Mouse (Mus musculus) limb, embryonic 13.5 days (tissue): Measurements from ENCODE around the gene Rgma. TPM values are rescaled to one million over a fixed set of nuclear protein-coding genes. Genes with fewer than 3 reads are reported as not detected.

Experiments
- ATAC-seq: fragments of 200-750 bp; cut with Nextera tagmentation; 2 replicates; pipeline ENCODE4 v1.8.0; 2017; ENCODE audit warnings: low read depth, moderate number of reproducible peaks, moderate TSS enrichment; ENCODE audit not compliant: low FRiP score
- H3K27ac ChIP-seq: fragments of 300-500 bp; sonication (generic); 2 replicates; pipeline ENCODE4 v1.5.1; 2015; ENCODE audit warnings: inconsistent platforms, mild to moderate bottlenecking, moderate library complexity
- H3K27me3 ChIP-seq: fragments of 300-500 bp; sonication (generic); 2 replicates; pipeline ENCODE4 v1.6.1; 2015; ENCODE audit warnings: mild to moderate bottlenecking, inconsistent platforms
- H3K36me3 ChIP-seq: fragments of 300-500 bp; sonication (generic); 2 replicates; pipeline ENCODE4 v1.6.1; 2015; ENCODE audit warnings: inconsistent platforms, mild to moderate bottlenecking, moderate library complexity
- H3K4me1 ChIP-seq: fragments of 300-500 bp; sonication (generic); 2 replicates; pipeline ENCODE4 v1.6.1; 2015; ENCODE audit warnings: inconsistent platforms
- H3K4me2 ChIP-seq: fragments of 300-500 bp; sonication (generic); replicated peaks from 2 replicates; pipeline ENCODE4 v1.6.1; 2015; ENCODE audit warnings: inconsistent platforms, mild to moderate bottlenecking, moderate library complexity
- H3K4me3 ChIP-seq: fragments of 300-500 bp; sonication (generic); 2 replicates; pipeline ENCODE4 v1.5.1; 2015; ENCODE audit warnings: moderate library complexity, mild to moderate bottlenecking, inconsistent platforms
- H3K9ac ChIP-seq: fragments of 300-500 bp; sonication (generic); 2 replicates; pipeline ENCODE4 v1.6.1; 2015; ENCODE audit warnings: mild to moderate bottlenecking, inconsistent platforms
- H3K9me3 ChIP-seq: fragments of 300-500 bp; sonication (generic); 2 replicates; pipeline ENCODE4 v1.6.1; 2016; ENCODE audit warnings: inconsistent platforms
- WGBS: fragments of 180-500 bp; shearing (Covaris S2); methylation state at CpG from one replicate; pipeline ENCODE4 v1.1.7; 2015; 5-methylcytosine and 5-hydroxymethylcytosine counted together
- polyA plus RNA-seq: library from polyadenylated mRNA; unstranded; fragments of >200 nt; fragmentation: Nextera tagmentation; extraction: Ambion mirVana; gene quantifications from 2 replicates; pipeline ENCODE4 v1.2.1, GENCODE M21; 2015

Rgma gene
- polyA plus RNA-seq, 1 experiment from 2014 or later, result 25.3 TPM

DNA sequence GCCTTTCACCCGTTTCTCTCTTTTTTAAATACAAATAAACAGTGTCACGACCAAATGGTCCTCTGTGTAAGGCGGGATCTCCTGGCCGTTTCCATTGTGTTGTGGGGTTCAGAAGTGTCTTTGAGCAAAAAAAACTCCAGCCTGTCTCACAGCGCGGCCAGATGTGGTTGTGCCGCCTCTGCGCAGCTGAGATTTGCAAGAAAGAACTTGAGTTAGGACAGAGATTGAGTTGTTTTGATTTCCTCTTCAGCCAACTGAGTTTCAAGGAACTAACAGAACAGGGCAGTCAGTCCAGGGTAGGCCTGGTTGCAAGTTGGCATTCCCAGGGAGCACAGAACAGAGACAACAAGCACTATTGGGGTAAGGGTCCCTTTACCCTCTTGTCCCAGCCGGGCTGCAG, 17.1 kb downstream of the Rgma start:
- peaks cover 65% of the 10 kb centered on the region for H3K4me1 ChIP-seq
- H3K9ac ChIP-seq, result peak overlapping the region; percentile 96
- peaks cover 7% of the 10 kb centered on the region for H3K36me3 ChIP-seq
- ATAC-seq, result no peak
- H3K9me3 ChIP-seq, result no peaks in the 10 kb centered on the region
- H3K4me3 ChIP-seq, result peak overlapping the region; percentile 90
- under 1% methylated on average over 9 of the region's 9 CpGs for WGBS
- H3K27ac ChIP-seq, result peak overlapping the region; percentile 99
- no peaks in the 10 kb centered on the region for H3K27me3 ChIP-seq
- H3K4me2 ChIP-seq, result peak overlapping the region; percentile 92

DNA sequence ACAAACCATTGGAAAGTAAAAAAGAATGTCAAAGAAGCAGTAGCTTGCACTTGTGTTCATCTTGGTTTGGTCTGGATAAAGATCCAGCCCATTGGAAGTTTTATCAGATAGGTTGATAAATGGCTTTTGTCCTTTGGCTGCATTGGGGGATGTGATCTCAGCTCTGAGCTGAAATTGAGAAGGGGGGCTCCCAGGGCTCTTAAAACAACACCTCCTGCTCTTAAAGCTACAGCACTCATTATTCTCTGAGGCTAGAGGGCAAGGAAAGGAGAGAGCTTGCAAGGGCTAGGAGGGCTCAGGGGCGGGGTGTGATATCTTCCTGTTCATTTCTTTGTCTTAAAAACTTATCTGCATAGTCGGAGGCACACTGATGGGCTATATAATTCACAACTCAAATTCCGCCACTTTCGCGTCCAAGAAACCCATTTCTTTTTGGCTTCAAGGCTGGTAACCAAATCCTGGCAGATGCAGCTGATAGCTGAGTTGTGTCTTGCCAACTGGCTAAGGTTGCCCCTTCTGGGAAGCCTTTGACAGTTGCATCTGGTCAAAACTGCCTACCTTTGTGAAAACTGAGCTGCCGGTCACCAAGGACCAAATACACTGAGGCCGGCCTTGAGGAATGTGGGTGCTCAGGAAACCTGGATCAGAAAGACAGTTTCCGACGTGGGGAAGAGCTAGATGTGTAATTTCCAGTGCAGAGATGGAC, 18.2 kb downstream of the Rgma start:
- Histone ChIP-seq H3K4me3 (peak overlapping the region; percentile 90), H3K9me3 (no peaks in the 10 kb centered on the region), H3K27me3 (no peaks in the 10 kb centered on the region), H3K4me1 (peaks cover 76% of the 10 kb centered on the region), H3K9ac (peak overlapping the region; percentile 96), H3K4me2 (peak overlapping the region; percentile 92), H3K36me3 (peaks cover 18% of the 10 kb centered on the region), H3K27ac (peak overlapping the region; percentile 99; the same call in 1 of the 2 replicates)
- 31% methylated on average over 9 of the region's 9 CpGs for WGBS
- ATAC-seq, result no peak

DNA sequence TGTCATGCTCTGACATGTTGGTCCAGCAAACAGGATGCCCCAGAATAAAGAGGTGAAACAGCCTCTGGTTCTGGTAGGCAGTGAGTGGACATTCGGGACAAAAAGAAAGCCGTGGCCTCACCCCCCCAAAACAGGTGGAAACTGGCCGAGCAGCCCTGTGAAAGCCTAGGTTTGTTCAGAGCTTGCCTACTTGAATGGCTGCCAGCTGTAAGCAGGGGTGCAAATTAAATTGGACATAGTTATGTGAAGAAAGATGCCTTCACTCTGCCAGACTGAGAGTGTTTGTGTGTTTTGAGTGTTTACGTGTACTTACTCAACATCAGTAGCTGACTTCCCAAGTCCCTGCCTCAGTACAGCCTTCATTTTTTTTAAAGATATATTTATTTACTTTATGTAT, 18.7 kb downstream of the Rgma start:
- peaks cover 19% of the 10 kb centered on the region for H3K36me3 ChIP-seq
- H3K4me2 ChIP-seq, result peak overlapping the region; percentile 92
- H3K9ac ChIP-seq, result peak overlapping the region; percentile 96
- no peaks in the 10 kb centered on the region for H3K27me3 ChIP-seq
- H3K27ac ChIP-seq, result peak overlapping the region; percentile 99; the same call in 1 of the 2 replicates
- ATAC-seq, result no peak
- H3K4me3 ChIP-seq, result peak overlapping the region; percentile 90
- H3K4me1 ChIP-seq, result peaks cover 81% of the 10 kb centered on the region
- 34% methylated on average over 4 of the region's 4 CpGs for WGBS
- H3K9me3 ChIP-seq, result no peaks in the 10 kb centered on the region

DNA sequence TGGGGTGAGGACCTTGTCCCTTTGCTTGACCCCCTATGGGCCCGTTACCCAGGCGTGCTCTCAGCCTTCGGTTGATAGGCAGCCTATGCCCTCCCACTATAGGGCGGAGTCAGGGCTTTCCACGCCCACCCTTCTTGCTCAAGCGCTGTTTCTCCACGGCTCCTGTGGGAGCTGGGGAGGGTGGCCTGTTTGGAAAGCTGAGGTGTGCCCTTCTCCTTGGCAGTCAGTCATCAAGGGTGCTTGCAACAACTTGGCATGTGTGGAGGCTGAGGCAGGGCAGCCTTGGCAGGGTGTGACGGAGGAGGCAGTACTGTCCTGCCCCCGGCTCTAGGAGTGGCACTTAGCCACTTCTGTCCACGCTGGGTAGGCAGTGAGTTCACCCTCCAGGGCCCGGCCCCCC, 23.0 kb downstream of the Rgma start:
- H3K27ac ChIP-seq, result no peak overlapping the region
- WGBS, result 8% methylated on average over 11 of the region's 11 CpGs
- no peaks in the 10 kb centered on the region for H3K9me3 ChIP-seq
- H3K4me1 ChIP-seq, result peaks cover 90% of the 10 kb centered on the region
- H3K27me3 ChIP-seq, result no peaks in the 10 kb centered on the region
- 0 out of 2 replicates have a peak, but pooled peaks have one; percentile 9 for ATAC-seq
- peak overlapping the region; percentile 50; the same call in 1 of the 2 replicates for H3K9ac ChIP-seq
- peak overlapping the region; percentile 65 for H3K4me2 ChIP-seq
- H3K4me3 ChIP-seq, result peak overlapping the region; percentile 32
- H3K36me3 ChIP-seq, result peaks cover 19% of the 10 kb centered on the region

DNA sequence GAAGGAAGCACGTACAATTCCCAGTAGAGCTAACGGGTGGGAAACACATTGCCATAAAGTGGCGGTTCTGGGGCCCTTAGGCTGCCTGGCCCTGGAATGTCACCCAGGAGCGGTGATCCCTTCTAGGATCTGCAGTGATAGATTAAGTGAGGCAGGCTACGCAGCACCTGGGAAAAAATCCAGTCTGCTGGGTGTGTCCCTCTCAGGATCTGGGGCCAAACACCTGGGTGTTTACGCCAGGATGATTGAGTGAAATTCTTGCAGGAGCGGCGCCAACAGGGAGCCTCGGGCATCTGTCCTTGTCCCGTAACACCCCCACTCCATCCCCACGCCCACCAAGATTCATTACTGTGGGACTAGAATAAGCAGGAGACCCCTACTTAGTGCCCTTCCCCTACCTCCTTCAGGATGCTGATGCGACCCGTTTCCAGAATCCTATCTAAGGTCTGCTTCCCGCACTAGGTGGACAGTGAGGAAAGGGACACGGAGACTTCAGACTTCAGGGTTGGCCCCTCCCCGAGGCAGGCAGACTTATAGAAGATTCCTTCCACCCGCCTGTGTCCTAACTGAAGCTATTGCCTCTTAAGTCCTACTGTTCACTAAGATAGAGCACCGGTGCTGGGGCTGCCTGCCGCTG, 23.6 kb downstream of the Rgma start:
- 9% methylated on average over 19 of the region's 19 CpGs for WGBS
- H3K9ac ChIP-seq, result peak overlapping the region; percentile 50
- H3K36me3 ChIP-seq, result peaks cover 23% of the 10 kb centered on the region
- peak overlapping the region; percentile 32 for H3K4me3 ChIP-seq
- no peaks in the 10 kb centered on the region for H3K27me3 ChIP-seq
- H3K27ac ChIP-seq, result peak overlapping the region; percentile 23; the same call in 1 of the 2 replicates
- H3K4me1 ChIP-seq, result peaks cover 90% of the 10 kb centered on the region
- ATAC-seq, result no peak
- H3K4me2 ChIP-seq, result peak overlapping the region; percentile 65
- no peaks in the 10 kb centered on the region for H3K9me3 ChIP-seq

DNA sequence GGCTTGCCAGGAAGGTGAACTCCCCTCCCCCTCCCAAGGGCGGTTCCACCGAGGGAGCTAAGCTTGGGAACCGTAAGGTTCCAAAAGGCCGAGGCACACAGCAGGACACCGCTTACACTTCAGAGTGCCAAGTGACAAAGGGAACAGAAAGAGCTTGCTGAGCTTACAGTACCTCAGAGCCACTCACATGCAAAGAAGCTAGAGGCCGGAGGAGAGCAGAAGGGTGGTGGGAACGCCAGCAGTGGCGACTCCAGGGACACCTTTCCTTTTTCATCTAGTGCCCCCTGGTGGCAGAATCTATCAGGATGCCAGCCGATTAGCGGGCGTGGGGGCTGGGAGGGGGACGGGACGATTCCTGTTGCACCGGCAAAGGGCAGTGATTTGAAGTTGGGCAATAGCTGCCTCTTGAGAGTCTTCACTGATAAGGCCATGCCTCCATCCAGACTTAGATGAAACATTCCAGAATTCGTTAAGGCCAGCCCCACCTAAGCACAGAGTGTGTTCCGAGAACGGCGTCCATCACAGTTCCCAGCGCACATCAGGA, 24.3 kb downstream of the Rgma start:
- peak overlapping the region; percentile 32 for H3K4me3 ChIP-seq
- H3K9me3 ChIP-seq, result no peaks in the 10 kb centered on the region
- ATAC-seq, result peak; percentile 55
- peaks cover 84% of the 10 kb centered on the region for H3K4me1 ChIP-seq
- peak overlapping the region; percentile 23; the same call in 1 of the 2 replicates for H3K27ac ChIP-seq
- H3K27me3 ChIP-seq, result no peaks in the 10 kb centered on the region
- H3K36me3 ChIP-seq, result peaks cover 29% of the 10 kb centered on the region
- peak overlapping the region; percentile 50 for H3K9ac ChIP-seq
- H3K4me2 ChIP-seq, result peak overlapping the region; percentile 65
- 1% methylated on average over 19 of the region's 19 CpGs for WGBS

DNA sequence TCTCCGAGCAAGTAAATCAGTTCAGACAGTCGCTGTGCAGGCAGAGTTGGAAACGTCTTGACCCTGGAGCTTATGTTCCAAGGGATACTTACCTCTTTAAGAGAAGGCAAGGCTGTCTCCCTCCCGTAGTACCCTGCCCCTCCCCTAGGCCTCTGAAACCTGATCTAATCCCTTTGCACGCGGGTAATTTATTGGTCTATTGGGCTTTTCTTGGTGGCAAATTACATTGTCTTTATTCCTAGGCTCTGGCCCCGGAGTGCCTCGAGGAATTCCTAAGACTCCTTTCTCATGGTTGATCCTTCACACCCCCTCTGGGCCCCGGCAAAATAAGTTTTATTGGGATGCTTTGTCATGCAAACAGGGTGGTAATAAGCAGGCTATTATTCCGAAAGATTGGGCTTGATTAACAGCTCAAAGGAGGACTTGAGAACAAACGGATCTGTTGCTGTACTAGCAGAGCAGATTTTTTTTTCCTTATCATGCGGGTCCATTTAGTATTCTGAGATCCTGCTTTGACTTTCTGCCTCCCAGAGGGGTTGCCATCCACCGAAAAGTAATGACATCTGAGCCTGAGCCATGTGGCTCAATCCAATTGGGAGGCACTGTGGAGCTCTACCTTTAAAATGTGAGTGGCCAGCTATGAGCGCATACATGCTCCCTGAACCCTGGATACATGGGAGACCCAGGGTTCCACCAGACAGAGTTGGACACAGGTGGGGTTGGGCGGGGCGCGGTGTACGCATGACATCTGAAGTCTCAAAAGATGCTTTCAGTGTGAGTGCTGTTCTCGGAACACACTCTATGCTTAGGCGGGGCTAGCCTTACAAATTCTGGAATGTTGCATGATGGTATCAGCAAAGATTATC, 25.0 kb downstream of the Rgma start:
- H3K27me3 ChIP-seq, result no peaks in the 10 kb centered on the region
- peak; percentile 57 for ATAC-seq
- peak overlapping the region; percentile 32 for H3K4me3 ChIP-seq
- peaks cover 29% of the 10 kb centered on the region for H3K36me3 ChIP-seq
- H3K4me1 ChIP-seq, result peaks cover 77% of the 10 kb centered on the region
- H3K27ac ChIP-seq, result no peak overlapping the region
- peak overlapping the region; percentile 65 for H3K4me2 ChIP-seq
- no peaks in the 10 kb centered on the region for H3K9me3 ChIP-seq
- WGBS, result 15% methylated on average over 20 of the region's 20 CpGs
- no peak overlapping the region; the same call in 1 of the 2 replicates for H3K9ac ChIP-seq

DNA sequence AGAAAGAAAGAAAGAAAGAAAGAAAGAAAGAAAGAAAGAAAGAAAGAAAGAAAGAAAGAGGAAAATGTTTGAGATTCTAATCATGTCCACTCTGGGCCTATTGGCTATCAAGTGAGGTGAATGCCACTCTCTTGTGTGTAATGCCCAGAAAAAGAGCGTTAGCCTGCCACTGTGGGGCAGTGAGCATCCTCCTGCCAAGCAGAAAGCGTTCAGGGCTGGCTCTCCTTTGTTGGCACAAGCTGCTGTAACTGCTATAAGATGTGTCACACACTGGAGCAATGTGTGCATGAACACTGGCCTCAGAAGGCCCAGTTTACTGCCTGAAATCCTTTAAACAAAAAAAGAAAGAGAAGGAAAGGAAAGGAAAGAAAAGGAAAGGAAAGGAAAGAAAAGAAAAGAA, 26.8 kb downstream of the Rgma start:
- 59% methylated on average over 2 of the region's 2 CpGs for WGBS
- Histone ChIP-seq H3K4me2 (no peak overlapping the region), H3K36me3 (peaks cover 48% of the 10 kb centered on the region), H3K4me3 (no peak overlapping the region), H3K27me3 (no peaks in the 10 kb centered on the region), H3K4me1 (peaks cover 60% of the 10 kb centered on the region), H3K9me3 (peaks cover 10% of the 10 kb centered on the region), H3K9ac (no peak overlapping the region), H3K27ac (no peak overlapping the region)
- ATAC-seq, result no peak

DNA sequence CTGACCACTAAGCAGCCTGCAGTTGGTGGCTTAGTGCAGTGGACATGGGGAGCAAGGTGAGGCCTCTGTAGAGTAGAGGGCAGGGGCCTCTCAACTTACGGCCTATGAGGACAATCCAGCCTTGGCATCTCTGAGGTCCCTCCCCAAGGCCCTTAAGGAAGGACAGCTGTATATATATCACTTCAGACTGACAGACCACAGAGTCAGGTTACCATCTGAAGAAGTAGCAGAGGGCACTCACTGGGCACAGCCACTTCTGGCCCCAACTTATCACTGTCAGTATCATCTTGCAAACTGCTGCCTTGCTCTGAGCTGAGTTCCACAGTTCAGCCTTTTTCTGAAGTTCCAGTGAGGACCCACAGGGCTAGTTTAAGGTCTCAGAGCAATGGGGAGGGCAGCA, 27.4 kb downstream of the Rgma start:
- H3K9ac ChIP-seq, result peak overlapping the region; percentile 20; the same call in 1 of the 2 replicates
- H3K4me3 ChIP-seq, result no peak overlapping the region
- H3K27ac ChIP-seq, result no peak overlapping the region
- WGBS, result 63% methylated on average over 1 of the region's 1 CpGs
- no peak for ATAC-seq
- H3K36me3 ChIP-seq, result peaks cover 49% of the 10 kb centered on the region
- peaks cover 10% of the 10 kb centered on the region for H3K9me3 ChIP-seq
- H3K4me1 ChIP-seq, result peaks cover 54% of the 10 kb centered on the region
- H3K27me3 ChIP-seq, result no peaks in the 10 kb centered on the region
- no peak overlapping the region for H3K4me2 ChIP-seq

DNA sequence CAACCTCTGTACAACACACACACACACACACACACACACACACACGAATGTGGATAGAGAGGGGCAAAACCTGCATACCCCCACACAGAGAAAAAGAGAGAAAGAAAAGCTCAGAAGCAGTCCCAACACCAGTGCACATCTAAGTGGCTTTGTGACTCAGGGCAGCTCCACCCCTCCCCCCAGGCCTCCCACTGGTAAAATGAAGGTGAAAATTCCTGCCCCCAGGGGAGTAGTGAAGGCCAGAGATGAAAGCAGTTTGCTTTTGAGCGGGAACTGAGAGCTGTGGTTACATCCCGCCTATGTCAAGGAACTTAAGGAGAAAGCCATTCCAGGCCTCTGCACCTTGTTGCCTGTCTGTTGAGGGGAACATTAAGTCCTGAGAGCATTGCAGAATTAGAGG, 28.2 kb downstream of the Rgma start:
- Histone ChIP-seq H3K36me3 (peaks cover 45% of the 10 kb centered on the region), H3K4me3 (no peak overlapping the region), H3K27ac (no peak overlapping the region), H3K9ac (no peak overlapping the region), H3K9me3 (peaks cover 10% of the 10 kb centered on the region), H3K27me3 (no peaks in the 10 kb centered on the region), H3K4me1 (peaks cover 46% of the 10 kb centered on the region), H3K4me2 (no peak overlapping the region)
- WGBS, result 15% methylated on average over 3 of the region's 3 CpGs
- ATAC-seq, result no peak

DNA sequence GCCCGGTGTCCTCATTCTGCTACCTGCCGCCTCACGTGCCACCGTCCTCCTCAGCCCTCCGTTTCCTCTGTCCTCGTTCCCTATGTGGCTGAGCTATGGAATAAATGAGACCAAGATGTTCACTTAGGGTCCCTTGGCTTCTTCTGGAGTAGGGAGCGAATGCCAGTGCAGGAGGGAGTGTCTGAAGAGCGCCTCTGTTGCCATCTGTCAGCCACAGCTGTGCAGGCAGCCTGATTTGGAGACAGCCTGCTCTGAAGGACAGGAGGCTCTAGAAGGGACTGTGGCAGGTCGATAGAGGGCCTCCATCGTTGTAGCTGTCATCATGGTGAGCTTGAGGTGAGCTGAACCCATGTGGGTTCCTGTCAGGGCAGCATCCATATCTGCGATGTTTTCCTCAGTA, 30.2 kb downstream of the Rgma start:
- no peak for ATAC-seq

More for the DNA sequence above, 30.2 kb downstream of the Rgma start:
- H3K9ac ChIP-seq, result no peak overlapping the region
- H3K4me2 ChIP-seq, result no peak overlapping the region
- H3K27me3 ChIP-seq, result no peaks in the 10 kb centered on the region
- no peak overlapping the region for H3K4me3 ChIP-seq
- H3K4me1 ChIP-seq, result peaks cover 25% of the 10 kb centered on the region
- 95% methylated on average over 11 of the region's 11 CpGs for WGBS
- no peak overlapping the region for H3K27ac ChIP-seq
- peaks cover 10% of the 10 kb centered on the region for H3K9me3 ChIP-seq
- H3K36me3 ChIP-seq, result peaks cover 61% of the 10 kb centered on the region
